Mouse (Mus musculus) MEL (cell line): ENCODE data around the gene Tspan9.

Source experiments
- CHD2 ChIP-seq: IDR thresholded peaks from 2 replicates; pipeline ENCODE4 v1.6.1; 2011; ENCODE audit warnings: low read length, improper control_type of control experiment
- CTCF ChIP-seq, 3 experiments: IDR thresholded peaks in 2 of 3; conservative IDR thresholded peaks in 1 of 3; 2 replicates each; pipeline ENCODE4 v1.5.1; 2011 to 2012; ENCODE audit warnings: low read length in 3 of 3, low read depth in 2 of 3, mild to moderate bottlenecking in 2 of 3, improper control_type of control experiment in 1 of 3, inconsistent platforms in 1 of 3, mixed read lengths in 1 of 3, moderate library complexity in 1 of 3; ENCODE audit not compliant: control insufficient read depth in 1 of 3, insufficient read depth in 1 of 3, poor library complexity in 1 of 3, severe bottlenecking in 1 of 3
- EP300 ChIP-seq, 2 experiments: IDR thresholded peaks; 2 replicates each; pipeline ENCODE4 v1.6.1; 2011; ENCODE audit warnings: improper control_type of control experiment in 2 of 2, low read length in 2 of 2, low read depth in 1 of 2, mild to moderate bottlenecking in 1 of 2
- GATA1 ChIP-seq: IDR thresholded peaks from 2 replicates; pipeline ENCODE4 v1.6.1; 2011; ENCODE audit warnings: low read depth, low read length, improper control_type of control experiment
- KAT2A ChIP-seq: conservative IDR thresholded peaks from 2 replicates; pipeline ENCODE4 v1.6.1; 2012; ENCODE audit warnings: low read depth, low read length, improper control_type of control experiment, inconsistent platforms
- MAX ChIP-seq: IDR thresholded peaks from 2 replicates; pipeline ENCODE4 v1.6.1; 2011; ENCODE audit warnings: low read length, improper control_type of control experiment
- MYC ChIP-seq: IDR thresholded peaks from 2 replicates; pipeline ENCODE4 v1.6.1; 2011; ENCODE audit warnings: low read depth, mild to moderate bottlenecking, low read length, improper control_type of control experiment, moderate library complexity
- NELFE ChIP-seq: IDR thresholded peaks from 2 replicates; pipeline ENCODE4 v1.6.1; 2011; ENCODE audit warnings: low read depth, low read length, improper control_type of control experiment
- RAD21 ChIP-seq: IDR thresholded peaks from 2 replicates; pipeline ENCODE4 v1.6.1; 2011; ENCODE audit warnings: mild to moderate bottlenecking, low read depth, low read length, improper control_type of control experiment
- RCOR1 ChIP-seq: IDR thresholded peaks from 2 replicates; pipeline ENCODE4 v1.6.1; 2012; ENCODE audit warnings: low read depth, mild to moderate bottlenecking, inconsistent platforms, low read length, improper control_type of control experiment
- TCF12 ChIP-seq: IDR thresholded peaks from 2 replicates; pipeline ENCODE4 v1.6.1; 2014; ENCODE audit warnings: low read depth, mild to moderate bottlenecking, inconsistent platforms, low read length, improper control_type of control experiment, moderate library complexity
- ZNF384 ChIP-seq: IDR thresholded peaks from 2 replicates; pipeline ENCODE4 v1.6.1; 2012; ENCODE audit warnings: low read depth, mild to moderate bottlenecking, inconsistent platforms, low read length, improper control_type of control experiment

DNA sequence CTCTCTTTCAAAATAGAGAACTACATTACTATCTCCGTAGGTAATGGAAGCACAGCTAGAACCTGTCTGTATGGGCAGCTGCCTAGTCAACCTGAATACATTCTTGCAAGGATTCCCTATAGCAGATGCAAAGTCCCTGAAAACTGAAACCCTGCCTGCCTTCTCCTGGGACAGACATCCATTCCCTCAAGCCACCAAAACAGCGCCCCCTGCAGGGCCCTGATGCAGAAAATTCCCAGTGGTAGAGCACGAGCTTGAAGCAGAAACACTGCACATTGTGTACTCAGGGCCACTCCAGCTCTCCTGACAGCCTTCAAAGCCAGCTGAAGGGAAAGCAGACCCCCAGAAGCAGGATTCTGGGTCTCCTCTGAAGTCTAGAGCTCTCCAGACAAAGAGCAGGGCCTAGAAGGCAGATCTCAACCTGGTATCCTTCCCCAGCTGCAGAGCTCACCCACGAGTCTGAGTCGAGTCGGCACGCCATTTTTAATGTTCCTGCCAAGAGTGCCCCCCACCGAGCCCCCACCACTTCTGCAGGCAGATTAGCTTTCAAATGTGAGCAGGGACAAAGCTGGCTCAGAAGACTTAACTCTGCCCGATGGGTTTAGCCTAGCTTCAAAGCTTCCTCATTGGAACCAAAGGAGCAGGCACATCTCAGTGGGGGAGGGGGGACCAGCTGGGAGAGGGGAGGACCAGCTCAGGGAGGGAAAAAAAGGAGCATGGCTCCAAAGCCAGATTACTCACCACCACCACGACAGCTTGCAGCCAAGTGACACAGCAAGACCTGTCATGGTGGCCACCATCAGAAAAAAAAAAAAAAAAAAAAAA is 115.1 kb downstream of the Tspan9 start:
- TF ChIP-seq EP300 (IDR thresholded peaks at IDR 0.05; ENCODE audit: low read depth in 1 of 2, low read length in 2 of 2) (no peak), CTCF (IDR thresholded peaks at IDR 0.05 in 2 of 3, conservative IDR thresholded peaks at IDR 0.05 in 1 of 3; ENCODE audit: control insufficient read depth in 1 of 3, insufficient read depth in 1 of 3, low read depth in 2 of 3, low read length in 3 of 3, poor library complexity in 1 of 3, severe bottlenecking in 1 of 3) (0 out of 6 replicates have a peak, but pooled peaks of 1 of the 3 experiments have one; percentile 5), RAD21 (no peak), MYC (no peak), ZNF384 (no peak), GATA1 (no peak), CHD2 (no peak), RCOR1 (no peak), MAX (no peak), KAT2A (no peak), TCF12 (no peak), NELFE (no peak)
